Mouse (Mus musculus) olfactory bulb, adult 2 months (tissue): ENCODE data around the gene Rab3a.

Source experiments
- CTCF ChIP-seq: fragments of 200-500 bp; IDR thresholded peaks from 2 replicates; pipeline ENCODE4 v1.5.1; 2012; ENCODE audit warnings: low read depth, mild to moderate bottlenecking, low read length, moderate library complexity; ENCODE audit not compliant: insufficient read depth
- POLR2A ChIP-seq: fragments of 200-500 bp; IDR thresholded peaks from 2 replicates; pipeline ENCODE4 v1.6.1; 2012; ENCODE audit warnings: mild to moderate bottlenecking, low read depth, low read length, moderate library complexity; ENCODE audit not compliant: insufficient read depth

DNA sequence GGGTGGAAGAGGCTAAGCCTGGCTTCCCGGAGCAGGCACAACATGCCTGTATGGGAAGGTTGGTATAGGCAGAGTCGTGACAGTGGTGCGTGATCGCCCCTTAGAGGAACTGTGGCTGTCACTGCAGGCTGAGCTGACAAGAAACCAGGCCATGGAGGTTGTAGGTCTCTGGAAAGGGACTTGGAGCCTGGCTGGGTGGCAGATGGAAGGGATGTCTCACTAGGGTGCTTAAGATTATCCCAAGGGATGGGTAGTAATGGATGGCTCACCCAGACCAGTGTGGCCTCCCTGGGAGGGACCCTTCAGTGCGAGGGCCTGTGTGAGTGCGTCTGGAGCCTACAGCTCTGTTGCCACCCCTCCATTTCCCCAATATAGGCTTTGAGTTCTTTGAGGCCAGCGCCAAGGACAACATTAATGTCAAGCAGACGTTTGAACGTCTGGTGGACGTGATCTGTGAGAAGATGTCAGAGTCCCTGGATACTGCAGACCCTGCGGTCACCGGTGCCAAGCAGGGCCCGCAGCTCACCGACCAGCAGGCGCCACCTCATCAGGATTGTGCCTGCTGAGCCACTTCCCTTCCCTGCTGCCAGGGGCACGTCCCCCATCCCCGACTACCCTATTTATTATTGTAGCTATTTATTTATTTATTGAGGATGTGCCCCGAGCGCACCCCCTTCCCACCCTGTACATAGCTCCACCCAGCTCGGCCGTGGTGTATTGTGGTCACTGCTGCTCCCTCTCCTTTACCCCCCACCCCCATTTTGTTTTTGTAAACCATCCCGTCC lies 3.2 kb downstream of the Rab3a start:
- TF ChIP-seq CTCF (no peak), POLR2A (no peak)
